Mouse (Mus musculus) midbrain, embryonic 13.5 days (tissue): ENCODE results near the gene Acot7. TPM values are rescaled to one million over a fixed set of nuclear protein-coding genes. Genes with fewer than 3 reads are reported as not detected.

Source experiments
- ATAC-seq: fragments of 200-750 bp; cut with Nextera tagmentation; 2 replicates; pipeline ENCODE4 v1.8.0; 2017; ENCODE audit warnings: mild to moderate bottlenecking, moderate TSS enrichment, moderate library complexity
- H3K27ac ChIP-seq: fragments of 300-500 bp; sonication (generic); 2 replicates; pipeline ENCODE4 v1.5.1; 2015; ENCODE audit warnings: inconsistent platforms, mild to moderate bottlenecking, moderate library complexity
- H3K27me3 ChIP-seq: fragments of 300-500 bp; sonication (generic); 2 replicates; pipeline ENCODE4 v1.6.1; 2015; ENCODE audit warnings: mild to moderate bottlenecking, inconsistent platforms
- H3K36me3 ChIP-seq: fragments of 300-500 bp; sonication (generic); 2 replicates; pipeline ENCODE4 v1.6.1; 2015; ENCODE audit warnings: mild to moderate bottlenecking, inconsistent platforms
- H3K4me1 ChIP-seq: fragments of 300-500 bp; sonication (generic); replicated peaks from 2 replicates; pipeline ENCODE4 v1.6.1; 2015; ENCODE audit warnings: inconsistent platforms
- H3K4me2 ChIP-seq: fragments of 300-500 bp; sonication (generic); replicated peaks from 2 replicates; pipeline ENCODE4 v1.6.1; 2015; ENCODE audit warnings: moderate library complexity, mild to moderate bottlenecking, inconsistent platforms
- H3K4me3 ChIP-seq: fragments of 300-500 bp; sonication (generic); replicated peaks from 2 replicates; pipeline ENCODE4 v1.5.1; 2015; ENCODE audit warnings: mild to moderate bottlenecking, inconsistent platforms
- H3K9ac ChIP-seq: fragments of 300-500 bp; sonication (generic); replicated peaks from 2 replicates; pipeline ENCODE4 v1.6.1; 2015; ENCODE audit warnings: mild to moderate bottlenecking, inconsistent platforms
- H3K9me3 ChIP-seq: fragments of 300-500 bp; sonication (generic); 2 replicates; pipeline ENCODE4 v1.6.1; 2016; ENCODE audit warnings: mild to moderate bottlenecking, inconsistent platforms
- WGBS: fragments of 180-500 bp; shearing (Covaris S2); methylation state at CpG from one replicate; pipeline ENCODE4 v1.1.7; 2015; 5-methylcytosine and 5-hydroxymethylcytosine counted together
- polyA plus RNA-seq: library from polyadenylated mRNA; unstranded; fragments of >200 nt; fragmentation: Nextera tagmentation; extraction: Ambion mirVana; gene quantifications from 2 replicates; pipeline ENCODE4 v1.2.1, GENCODE M21; 2015

Gene Acot7
- polyA plus RNA-seq, 1 experiment from 2014 or later: 206 TPM

- Histone ChIP-seq H3K4me2 (no peak overlapping the region), H3K27me3 (peaks cover 63% of the 10 kb centered on the region), H3K4me1 (no peaks in the 10 kb centered on the region), H3K27ac (no peak overlapping the region), H3K4me3 (no peak overlapping the region), H3K9me3 (no peaks in the 10 kb centered on the region), H3K9ac (no peak overlapping the region), H3K36me3 (no peaks in the 10 kb centered on the region)
- ATAC-seq: no peak
- WGBS: 86% methylated on average over 6 of the region's 6 CpGs
Observed at GRCm38 (mm10) chr4:152171543-152171942, 6.4 kb upstream of the Acot7 start.

GRCm38 (mm10) chr4:152173041-152173440 is 4.9 kb upstream of the Acot7 start:
- Histone ChIP-seq H3K27ac (no peak overlapping the region), H3K4me1 (peaks cover 6% of the 10 kb centered on the region), H3K4me3 (no peak overlapping the region), H3K4me2 (no peak overlapping the region), H3K27me3 (peaks cover 70% of the 10 kb centered on the region), H3K9me3 (no peaks in the 10 kb centered on the region), H3K9ac (no peak overlapping the region), H3K36me3 (no peaks in the 10 kb centered on the region)
- ATAC-seq: no peak
- WGBS: 0% methylated on average over 5 of the region's 5 CpGs

GRCm38 (mm10) chr4:152173956-152174355 is 4.0 kb upstream of the Acot7 start:
- ATAC-seq: no peak
- WGBS: 90% methylated on average over 9 of the region's 9 CpGs
- peaks cover 12% of the 10 kb centered on the region for H3K4me1 ChIP-seq
- no peak overlapping the region for H3K4me3 ChIP-seq
- H3K27ac ChIP-seq: no peak overlapping the region
- H3K9me3 ChIP-seq: no peaks in the 10 kb centered on the region
- no peak overlapping the region for H3K4me2 ChIP-seq
- H3K9ac ChIP-seq: no peak overlapping the region
- no peaks in the 10 kb centered on the region for H3K36me3 ChIP-seq
- peaks cover 69% of the 10 kb centered on the region for H3K27me3 ChIP-seq

- no peak overlapping the region for H3K4me3 ChIP-seq
- 82% methylated on average over 3 of the region's 3 CpGs for WGBS
- peaks cover 35% of the 10 kb centered on the region for H3K4me1 ChIP-seq
- no peaks in the 10 kb centered on the region for H3K9me3 ChIP-seq
- no peak overlapping the region for H3K4me2 ChIP-seq
- H3K36me3 ChIP-seq: no peaks in the 10 kb centered on the region
- H3K9ac ChIP-seq: no peak overlapping the region
- peaks cover 63% of the 10 kb centered on the region for H3K27me3 ChIP-seq
- ATAC-seq: no peak
- no peak overlapping the region for H3K27ac ChIP-seq
Observed at GRCm38 (mm10) chr4:152176638-152177037, 1.3 kb upstream of the Acot7 start.

GRCm38 (mm10) chr4:152177174-152177536 is 779 bp upstream of the Acot7 start:
- peaks cover 61% of the 10 kb centered on the region for H3K27me3 ChIP-seq

GRCm38 (mm10) chr4:152178344-152178864 is 470 bp downstream of the Acot7 start:
- Histone ChIP-seq H3K36me3 (no peaks in the 10 kb centered on the region), H3K4me2 (peak overlapping the region; percentile 95), H3K27ac (peak overlapping the region; percentile 73), H3K4me3 (peak overlapping the region; percentile 67), H3K27me3 (peaks cover 53% of the 10 kb centered on the region), H3K4me1 (peaks cover 35% of the 10 kb centered on the region), H3K9me3 (no peaks in the 10 kb centered on the region), H3K9ac (peak overlapping the region; percentile 77)
- under 1% methylated on average over 35 of the region's 35 CpGs for WGBS
- peak; percentile 81 for ATAC-seq

More at GRCm38 (mm10) chr4:152177174-152177536, 779 bp upstream of the Acot7 start:
- no peak for ATAC-seq
- Histone ChIP-seq H3K9ac (peak overlapping the region; percentile 88), H3K9me3 (no peaks in the 10 kb centered on the region), H3K4me1 (peaks cover 35% of the 10 kb centered on the region), H3K4me3 (peak overlapping the region; percentile 67), H3K4me2 (peak overlapping the region; percentile 95), H3K27ac (0 out of 2 replicates have a peak overlapping the region, but pooled peaks have one; percentile 81), H3K36me3 (no peaks in the 10 kb centered on the region)
- WGBS: 67% methylated on average over 6 of the region's 6 CpGs

GRCm38 (mm10) chr4:152178916-152179705 is 1.2 kb downstream of the Acot7 start:
- H3K4me1 ChIP-seq: peaks cover 35% of the 10 kb centered on the region
- 24% methylated on average over 16 of the region's 16 CpGs for WGBS
- no peak overlapping the region for H3K27ac ChIP-seq

GRCm38 (mm10) chr4:152179946-152180660 is 2.2 kb downstream of the Acot7 start:
- peaks cover 41% of the 10 kb centered on the region for H3K4me1 ChIP-seq
- H3K36me3 ChIP-seq: 0 out of 2 replicates have a peak, but pooled peaks cover 3% of the 10 kb centered on the region
- peak overlapping the region; percentile 67 for H3K4me3 ChIP-seq
- no peak overlapping the region for H3K27ac ChIP-seq
- no peaks in the 10 kb centered on the region for H3K9me3 ChIP-seq
- peaks cover 36% of the 10 kb centered on the region for H3K27me3 ChIP-seq
- H3K4me2 ChIP-seq: peak overlapping the region; percentile 95
- peak overlapping the region; percentile 77 for H3K9ac ChIP-seq
- ATAC-seq: no peak
- 90% methylated on average over 16 of the region's 16 CpGs for WGBS

More at GRCm38 (mm10) chr4:152178916-152179705, 1.2 kb downstream of the Acot7 start:
- H3K4me3 ChIP-seq: peak overlapping the region; percentile 67
- H3K9ac ChIP-seq: peak overlapping the region; percentile 77
- H3K27me3 ChIP-seq: peaks cover 46% of the 10 kb centered on the region
- peak overlapping the region; percentile 95 for H3K4me2 ChIP-seq
- ATAC-seq: no peak; the same call in 1 of the 2 replicates
- no peaks in the 10 kb centered on the region for H3K9me3 ChIP-seq
- 0 out of 2 replicates have a peak, but pooled peaks cover 3% of the 10 kb centered on the region for H3K36me3 ChIP-seq

GRCm38 (mm10) chr4:152182205-152182604 is 4.3 kb downstream of the Acot7 start:
- H3K36me3 ChIP-seq: 0 out of 2 replicates have a peak, but pooled peaks cover 3% of the 10 kb centered on the region
- no peak overlapping the region for H3K9ac ChIP-seq
- ATAC-seq: no peak
- no peak overlapping the region for H3K27ac ChIP-seq
- H3K4me1 ChIP-seq: peaks cover 59% of the 10 kb centered on the region
- H3K27me3 ChIP-seq: peaks cover 15% of the 10 kb centered on the region
- no peak overlapping the region for H3K4me2 ChIP-seq
- H3K4me3 ChIP-seq: no peak overlapping the region
- H3K9me3 ChIP-seq: no peaks in the 10 kb centered on the region
- WGBS: 92% methylated on average over 10 of the region's 10 CpGs

GRCm38 (mm10) chr4:152184353-152185035 is 6.6 kb downstream of the Acot7 start:
- H3K4me1 ChIP-seq: peaks cover 44% of the 10 kb centered on the region
- no peak overlapping the region for H3K4me2 ChIP-seq
- no peak for ATAC-seq
- 70% methylated on average over 7 of the region's 7 CpGs for WGBS
- peaks cover 10% of the 10 kb centered on the region for H3K27me3 ChIP-seq
- 0 out of 2 replicates have a peak, but pooled peaks cover 3% of the 10 kb centered on the region for H3K36me3 ChIP-seq
- no peaks in the 10 kb centered on the region for H3K9me3 ChIP-seq
- no peak overlapping the region for H3K27ac ChIP-seq
- no peak overlapping the region for H3K9ac ChIP-seq
- no peak overlapping the region for H3K4me3 ChIP-seq

- Histone ChIP-seq H3K27ac (0 out of 2 replicates have a peak overlapping the region, but pooled peaks have one; percentile 63), H3K9me3 (no peaks in the 10 kb centered on the region), H3K27me3 (peaks cover 4% of the 10 kb centered on the region; the same call in 1 of the 2 replicates), H3K4me1 (peaks cover 40% of the 10 kb centered on the region), H3K9ac (no peak overlapping the region; the same call in 1 of the 2 replicates), H3K4me3 (no peak overlapping the region), H3K36me3 (0 out of 2 replicates have a peak, but pooled peaks cover 3% of the 10 kb centered on the region), H3K4me2 (peak overlapping the region; percentile 42)
- WGBS: 7% methylated on average over 3 of the region's 3 CpGs
- ATAC-seq: peak; percentile 65
Observed at GRCm38 (mm10) chr4:152185137-152185509, 7.2 kb downstream of the Acot7 start.
